Mouse (Mus musculus) ES-Bruce4 (cell line): ENCODE measurements around the gene Kdm4d.

Experiments
- CTCF ChIP-seq: IDR thresholded peaks from one replicate; pipeline ENCODE4 v1.8.1; 2011; ENCODE audit warnings: low read depth, low read length
- POLR2A ChIP-seq: IDR thresholded peaks from one replicate; pipeline ENCODE4 v1.8.1; 2011; ENCODE audit warnings: low read length; ENCODE audit not compliant: insufficient read depth

GRCm38 (mm10) chr9:14433252-14433939, 66.9 kb downstream of the Kdm4d start:
- TF ChIP-seq CTCF (no peak), POLR2A (no peak)
